Mouse (Mus musculus) hindbrain, embryonic 15.5 days (tissue): ENCODE measurements around the gene Gfpt1. TPM values are rescaled to one million over a fixed set of nuclear protein-coding genes. Genes with fewer than 3 reads are reported as not detected.

Experiments
- ATAC-seq: fragments of 200-750 bp; cut with Nextera tagmentation; 2 replicates; pipeline ENCODE4 v1.8.0; 2017; ENCODE audit warnings: low read depth, moderate number of reproducible peaks, moderate TSS enrichment; ENCODE audit not compliant: low FRiP score
- H3K27ac ChIP-seq: fragments of 300-500 bp; sonication (generic); replicated peaks from 2 replicates; pipeline ENCODE4 v1.5.1; 2015; ENCODE audit warnings: mild to moderate bottlenecking, inconsistent platforms
- H3K27me3 ChIP-seq: fragments of 300-500 bp; sonication (generic); 2 replicates; pipeline ENCODE4 v1.6.1; 2015; ENCODE audit warnings: control low read depth, inconsistent platforms
- H3K36me3 ChIP-seq: fragments of 300-500 bp; sonication (generic); 2 replicates; pipeline ENCODE4 v1.6.1; 2015; ENCODE audit warnings: control low read depth, inconsistent platforms
- H3K4me1 ChIP-seq: fragments of 300-500 bp; sonication (generic); replicated peaks from 2 replicates; pipeline ENCODE4 v1.6.1; 2015; ENCODE audit warnings: control low read depth, inconsistent platforms
- H3K4me2 ChIP-seq: fragments of 300-500 bp; sonication (generic); 2 replicates; pipeline ENCODE4 v1.6.1; 2015; ENCODE audit warnings: moderate library complexity, mild to moderate bottlenecking, inconsistent platforms
- H3K4me3 ChIP-seq: fragments of 300-500 bp; sonication (generic); 2 replicates; pipeline ENCODE4 v1.5.1; 2015; ENCODE audit warnings: mild to moderate bottlenecking, inconsistent platforms
- H3K9ac ChIP-seq: fragments of 300-500 bp; sonication (generic); 2 replicates; pipeline ENCODE4 v1.6.1; 2015; ENCODE audit warnings: inconsistent platforms
- H3K9me3 ChIP-seq: fragments of 300-500 bp; sonication (generic); 2 replicates; pipeline ENCODE4 v1.6.1; 2016; ENCODE audit warnings: control low read depth, inconsistent platforms
- WGBS: fragments of 180-500 bp; shearing (Covaris S2); methylation state at CpG from one replicate; pipeline ENCODE4 v1.1.7; 2015; 5-methylcytosine and 5-hydroxymethylcytosine counted together
- polyA plus RNA-seq: library from polyadenylated mRNA; unstranded; fragments of >200 nt; fragmentation: Nextera tagmentation; extraction: Ambion mirVana; gene quantifications from 2 replicates; pipeline ENCODE4 v1.2.1, GENCODE M21; 2015

Gene Gfpt1
- polyA plus RNA-seq, 1 experiment from 2014 or later = 20.2 TPM

DNA sequence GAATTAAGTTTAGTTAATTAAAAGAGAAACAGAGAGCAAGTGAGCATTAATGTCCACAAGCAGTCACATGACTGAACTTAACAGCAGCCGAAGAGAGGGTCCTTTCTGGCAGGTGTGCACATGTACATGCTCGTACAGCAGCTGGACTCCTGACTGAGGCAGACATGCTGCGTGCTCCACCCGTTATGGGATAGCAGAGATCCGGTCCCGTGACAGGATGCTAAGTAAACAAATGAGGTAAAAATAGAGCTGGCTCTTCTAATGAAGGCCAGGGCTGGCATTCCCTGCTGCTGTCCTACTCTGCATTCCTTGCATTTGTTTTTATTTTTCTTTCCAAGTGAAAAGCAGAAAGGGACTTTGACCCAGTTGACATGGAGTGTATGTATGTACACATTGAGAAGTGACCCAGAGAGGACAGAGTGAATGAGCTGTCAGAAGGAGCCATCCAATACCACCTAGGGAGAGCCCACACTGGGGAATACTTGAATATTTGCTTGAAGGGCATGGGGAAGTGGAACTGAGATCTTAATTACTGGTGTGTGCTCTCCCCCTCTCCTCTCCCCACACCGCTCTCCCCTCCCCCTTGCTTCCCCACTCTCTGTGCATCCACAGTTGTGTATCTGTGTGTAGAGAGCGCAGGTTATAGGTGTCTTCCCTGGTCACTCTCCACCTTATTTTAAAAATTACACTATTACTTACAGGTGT, 84.6 kb downstream of the Gfpt1 start:
- H3K9me3 ChIP-seq = no peaks in the 10 kb centered on the region
- no peak overlapping the region for H3K27ac ChIP-seq
- H3K36me3 ChIP-seq = no peaks in the 10 kb centered on the region
- no peak overlapping the region for H3K9ac ChIP-seq
- ATAC-seq = no peak
- no peaks in the 10 kb centered on the region for H3K27me3 ChIP-seq
- WGBS = 79% methylated on average over 8 of the region's 8 CpGs
- no peak overlapping the region for H3K4me3 ChIP-seq
- no peak overlapping the region for H3K4me2 ChIP-seq
- no peaks in the 10 kb centered on the region for H3K4me1 ChIP-seq

DNA sequence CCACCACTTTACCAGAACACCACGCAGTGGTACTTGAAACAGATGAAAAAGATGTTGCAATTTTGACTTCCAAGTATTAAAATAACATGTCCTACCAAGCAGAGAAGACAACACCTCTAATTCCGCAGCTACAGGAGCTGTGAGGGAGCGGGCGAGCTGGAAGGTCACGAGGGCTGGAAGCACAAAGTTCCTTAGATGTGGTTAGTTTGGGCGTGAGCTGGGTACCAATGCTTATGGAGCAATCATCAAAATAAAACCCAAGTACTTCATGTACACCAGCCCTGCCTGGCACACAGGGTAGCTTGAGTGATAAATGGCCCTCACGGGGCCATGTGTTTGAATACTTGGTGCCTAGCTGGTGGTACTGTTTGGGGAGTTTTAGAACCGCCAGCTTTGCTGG, 87.2 kb downstream of the Gfpt1 start:
- no peaks in the 10 kb centered on the region for H3K9me3 ChIP-seq
- no peak overlapping the region for H3K27ac ChIP-seq
- H3K27me3 ChIP-seq = no peaks in the 10 kb centered on the region
- no peak overlapping the region for H3K4me3 ChIP-seq
- H3K9ac ChIP-seq = no peak overlapping the region
- H3K4me2 ChIP-seq = no peak overlapping the region
- WGBS = 89% methylated on average over 8 of the region's 8 CpGs
- H3K36me3 ChIP-seq = no peaks in the 10 kb centered on the region
- 0 out of 2 replicates have a peak, but pooled peaks cover 5% of the 10 kb centered on the region for H3K4me1 ChIP-seq
- ATAC-seq = no peak

DNA sequence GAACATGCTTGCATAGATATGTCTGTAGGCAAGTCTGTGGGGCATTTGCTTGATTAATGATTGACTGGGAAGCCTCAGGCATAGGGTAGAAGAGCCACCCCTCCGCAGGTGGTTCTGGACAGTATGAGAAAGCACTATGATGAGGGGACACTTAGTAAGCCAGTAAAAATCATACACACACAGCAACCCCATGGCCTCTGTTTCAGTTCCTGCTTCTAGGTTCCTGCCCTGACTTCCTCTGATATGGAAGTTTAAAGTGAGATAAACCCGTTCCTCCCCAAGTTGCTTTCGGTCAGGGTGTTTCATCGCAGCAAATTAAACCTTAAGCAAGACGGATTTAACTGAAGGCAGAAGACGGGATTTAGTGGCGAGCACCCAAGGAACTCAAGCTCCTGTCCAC, 88.0 kb downstream of the Gfpt1 start:
- Histone ChIP-seq H3K27ac (no peak overlapping the region), H3K9me3 (no peaks in the 10 kb centered on the region), H3K4me3 (no peak overlapping the region), H3K4me2 (no peak overlapping the region), H3K36me3 (no peaks in the 10 kb centered on the region), H3K27me3 (no peaks in the 10 kb centered on the region), H3K4me1 (0 out of 2 replicates have a peak, but pooled peaks cover 5% of the 10 kb centered on the region), H3K9ac (no peak overlapping the region)
- ATAC-seq = no peak
- WGBS = 98% methylated on average over 7 of the region's 7 CpGs

DNA sequence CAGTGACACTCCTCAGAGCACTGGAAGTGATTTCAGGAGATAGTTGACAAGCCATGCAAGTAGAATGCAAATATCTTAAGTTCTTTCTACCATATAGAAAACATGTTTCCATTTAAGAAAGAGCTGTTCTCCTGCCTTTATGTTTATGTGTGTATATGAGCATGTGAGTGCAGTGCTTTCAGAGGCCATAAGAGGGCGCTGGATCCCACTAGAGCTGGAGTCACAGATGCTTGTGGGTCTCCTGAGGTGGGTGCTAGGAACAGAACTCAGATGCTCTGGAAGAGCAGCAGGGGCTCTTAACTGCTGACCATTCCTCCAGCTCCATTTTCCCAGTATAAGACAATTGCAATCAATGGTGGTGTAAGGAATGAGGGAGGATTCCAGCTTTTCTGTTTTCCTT, 88.4 kb downstream of the Gfpt1 start:
- Histone ChIP-seq H3K27me3 (no peaks in the 10 kb centered on the region), H3K9ac (no peak overlapping the region), H3K4me2 (no peak overlapping the region), H3K36me3 (no peaks in the 10 kb centered on the region), H3K4me3 (no peak overlapping the region), H3K27ac (no peak overlapping the region), H3K4me1 (0 out of 2 replicates have a peak, but pooled peaks cover 5% of the 10 kb centered on the region), H3K9me3 (no peaks in the 10 kb centered on the region)
- WGBS = 92% methylated on average over 1 of the region's 1 CpGs
- ATAC-seq = no peak

DNA sequence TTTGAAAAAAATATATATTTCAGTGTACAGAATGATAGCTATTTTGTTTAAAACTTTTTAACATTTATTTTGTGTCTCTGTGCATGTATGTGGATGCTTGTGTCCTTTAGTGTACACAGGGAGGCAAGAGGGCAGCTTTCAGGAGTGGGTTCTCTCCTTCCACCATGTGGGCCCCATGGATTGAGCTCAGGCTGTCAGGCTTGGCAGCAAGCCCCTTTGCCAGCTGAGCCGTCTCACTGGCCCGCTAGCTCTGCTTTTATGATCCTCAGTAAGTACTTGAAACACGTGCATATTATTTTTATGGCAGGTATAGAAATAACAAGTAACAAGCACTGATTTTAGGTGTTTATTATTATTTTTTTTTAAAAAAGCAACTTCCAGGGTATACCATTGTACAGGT, 90.9 kb downstream of the Gfpt1 start:
- no peaks in the 10 kb centered on the region for H3K27me3 ChIP-seq
- WGBS = 72% methylated on average over 3 of the region's 3 CpGs
- ATAC-seq = no peak

DNA sequence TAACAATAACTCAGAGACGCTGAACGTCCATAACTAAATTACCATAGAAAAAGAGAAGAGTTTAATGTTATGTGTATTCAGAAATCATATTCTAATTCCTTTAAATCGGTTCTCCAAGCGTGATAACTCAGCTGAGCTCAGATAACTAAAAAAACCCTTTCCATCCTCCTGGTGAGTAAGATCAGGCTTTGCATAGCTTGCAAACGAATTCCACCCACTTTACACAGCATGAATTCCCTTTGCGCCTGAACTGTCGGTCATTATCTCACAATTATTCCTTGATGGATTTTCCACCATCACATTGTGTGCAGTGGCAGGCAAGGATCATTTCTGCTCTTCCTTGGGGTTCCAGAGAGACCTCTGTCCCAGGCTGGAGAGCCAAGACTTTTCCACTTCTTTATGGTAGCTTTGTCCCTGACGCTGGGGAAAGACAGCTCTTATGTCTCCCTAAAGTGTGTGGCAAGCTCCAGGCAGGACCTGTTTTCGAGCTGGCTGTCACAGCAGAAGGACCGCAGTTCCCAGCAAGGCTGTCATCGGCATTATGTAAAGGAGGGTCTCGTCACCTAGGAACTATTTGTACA, 91.4 kb downstream of the Gfpt1 start:
- 0 out of 2 replicates have a peak, but pooled peaks cover 5% of the 10 kb centered on the region for H3K4me1 ChIP-seq
- 0 out of 2 replicates have a peak, but pooled peaks cover 6% of the 10 kb centered on the region for H3K36me3 ChIP-seq
- ATAC-seq = no peak
- 60% methylated on average over 12 of the region's 12 CpGs for WGBS
- no peak overlapping the region for H3K9ac ChIP-seq
- no peak overlapping the region for H3K4me3 ChIP-seq
- H3K4me2 ChIP-seq = no peak overlapping the region
- H3K9me3 ChIP-seq = no peaks in the 10 kb centered on the region
- no peaks in the 10 kb centered on the region for H3K27me3 ChIP-seq
- H3K27ac ChIP-seq = no peak overlapping the region

More for the DNA sequence above, 90.9 kb downstream of the Gfpt1 start:
- H3K9ac ChIP-seq = no peak overlapping the region
- no peak overlapping the region for H3K4me2 ChIP-seq
- no peaks in the 10 kb centered on the region for H3K9me3 ChIP-seq
- 0 out of 2 replicates have a peak, but pooled peaks cover 6% of the 10 kb centered on the region for H3K36me3 ChIP-seq
- no peak overlapping the region for H3K27ac ChIP-seq
- H3K4me1 ChIP-seq = 0 out of 2 replicates have a peak, but pooled peaks cover 5% of the 10 kb centered on the region
- no peak overlapping the region for H3K4me3 ChIP-seq

DNA sequence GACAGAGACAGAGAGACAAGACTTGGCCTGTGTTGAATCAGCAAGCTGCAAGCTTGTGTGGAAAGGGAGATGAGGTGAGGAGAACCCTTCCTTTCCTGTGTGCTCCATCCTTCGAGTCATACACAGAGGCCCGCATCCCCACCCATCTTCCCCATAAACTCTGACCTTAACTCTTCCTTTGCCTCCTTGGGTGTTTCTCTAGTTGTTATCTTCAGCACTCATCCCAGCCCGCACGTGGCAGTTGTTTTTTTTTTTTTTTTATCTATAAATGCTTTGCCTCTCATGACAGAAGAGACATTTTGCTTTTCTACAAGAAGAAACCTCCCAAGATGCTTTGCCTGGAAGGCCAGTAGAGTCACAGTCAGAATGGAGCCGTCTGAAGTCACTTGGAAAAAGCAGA, 95.8 kb downstream of the Gfpt1 start:
- 91% methylated on average over 5 of the region's 5 CpGs for WGBS
- Histone ChIP-seq H3K36me3 (0 out of 2 replicates have a peak, but pooled peaks cover 6% of the 10 kb centered on the region), H3K4me1 (peaks cover 11% of the 10 kb centered on the region; the same call in 1 of the 2 replicates), H3K4me2 (no peak overlapping the region), H3K9me3 (no peaks in the 10 kb centered on the region), H3K27ac (no peak overlapping the region), H3K4me3 (no peak overlapping the region), H3K27me3 (no peaks in the 10 kb centered on the region), H3K9ac (no peak overlapping the region)
- no peak for ATAC-seq

DNA sequence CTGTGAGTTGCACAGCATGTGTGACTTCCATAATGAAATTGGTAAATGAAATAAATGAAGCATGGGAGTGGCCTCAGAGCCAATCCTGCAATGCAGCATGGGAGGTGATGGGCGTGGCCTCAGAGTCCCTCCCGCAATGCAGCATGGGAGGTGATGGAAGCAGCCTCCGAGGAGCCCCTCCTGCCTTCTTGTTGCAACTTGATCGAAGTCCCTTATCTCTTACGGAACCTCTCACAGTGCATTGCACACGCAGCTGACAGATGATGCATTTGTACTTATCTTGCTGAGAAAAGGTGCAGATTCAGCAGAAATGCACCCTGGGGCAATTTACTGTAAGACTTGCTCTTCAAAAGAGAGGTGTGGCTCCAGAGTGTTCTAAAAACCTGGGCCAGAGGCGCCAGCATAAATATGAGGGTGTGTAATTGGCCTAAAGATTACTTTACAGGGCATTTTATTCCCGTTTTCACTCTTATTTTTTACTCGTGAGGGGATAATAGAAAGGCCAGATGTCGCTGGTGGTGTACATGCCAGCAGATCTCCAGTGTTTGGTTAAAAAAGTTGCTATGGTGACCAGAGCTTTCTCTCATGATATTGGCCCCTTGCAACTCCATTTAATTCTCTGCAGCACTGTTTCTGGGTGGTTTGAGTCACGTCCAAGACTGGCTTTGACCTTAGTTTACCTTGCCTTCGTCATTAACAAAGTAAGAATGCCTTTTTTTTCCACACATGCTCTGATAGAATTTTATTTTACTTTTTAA, 97.3 kb downstream of the Gfpt1 start:
- Histone ChIP-seq H3K27ac (0 out of 2 replicates have a peak overlapping the region, but pooled peaks have one; percentile 14), H3K9me3 (no peaks in the 10 kb centered on the region), H3K9ac (no peak overlapping the region), H3K4me2 (no peak overlapping the region), H3K4me3 (no peak overlapping the region), H3K27me3 (no peaks in the 10 kb centered on the region), H3K36me3 (0 out of 2 replicates have a peak, but pooled peaks cover 6% of the 10 kb centered on the region), H3K4me1 (peaks cover 7% of the 10 kb centered on the region; the same call in 1 of the 2 replicates)
- 65% methylated on average over 12 of the region's 12 CpGs for WGBS
- ATAC-seq = no peak

Other genes starting within 250 kb of the Gfpt1 start
- 4.6 and 7.4 TPM in 2 replicates for gene Anxa4, start 249.3 kb upstream of the Gfpt1 start, polyA plus RNA-seq
- 43.7 and 45.1 TPM in 2 replicates for gene Aak1, start 193.3 kb upstream of the Gfpt1 start, polyA plus RNA-seq
- gene Nfu1, start 33.6 kb upstream of the Gfpt1 start, polyA plus RNA-seq = 138 and 141 TPM in 2 replicates
- gene D6Ertd527e, start 61.9 kb downstream of the Gfpt1 start, polyA plus RNA-seq = 0.18 and 0.28 TPM in 2 replicates